Mouse (Mus musculus) layer of hippocampus, postnatal 25 days (tissue): Measurements from ENCODE around the gene March1. TPM values are rescaled to one million over a fixed set of nuclear protein-coding genes. Genes with fewer than 3 reads are reported as not detected.

Experiments
- DNase-seq, 2 experiments: peaks; one replicate each; pipeline ENCODE4 v3.0.0; 2022; ENCODE audit warnings: mixed read lengths in 2 of 2, low spot score in 1 of 2; ENCODE audit errors: extremely low spot score in 1 of 2
- total RNA-seq, 2 experiments: library from RNA; stranded (reverse); gene quantifications; 2 replicates each; pipeline ENCODE4 v1.2.3; 2021

The March1 gene
- total RNA-seq, 2 experiments from 2014 or later, result 44.7 to 49.5 TPM

- no peak for DNase-seq
Measured at GRCm38 (mm10) chr8:65976905-65977304, 359.2 kb downstream of the March1 start.

GRCm38 (mm10) chr8:65982039-65982438 is 364.3 kb downstream of the March1 start:
- no peak for DNase-seq

GRCm38 (mm10) chr8:65987665-65988064 is 370.0 kb downstream of the March1 start:
- no peak for DNase-seq

GRCm38 (mm10) chr8:66022815-66023214 is 405.1 kb downstream of the March1 start:
- no peak for DNase-seq

GRCm38 (mm10) chr8:66033651-66034050 is 416.0 kb downstream of the March1 start:
- DNase-seq, result no peak

GRCm38 (mm10) chr8:66034429-66034828 is 416.7 kb downstream of the March1 start:
- no peak for DNase-seq

- DNase-seq, result no peak
Measured at GRCm38 (mm10) chr8:66094152-66094551, 476.5 kb downstream of the March1 start.

- no peak for DNase-seq
Measured at GRCm38 (mm10) chr8:66098148-66098547, 480.4 kb downstream of the March1 start.

GRCm38 (mm10) chr8:66119294-66119693 is 501.6 kb downstream of the March1 start:
- DNase-seq, result no peak

- no peak for DNase-seq
Measured at GRCm38 (mm10) chr8:66159648-66160047, 541.9 kb downstream of the March1 start.

GRCm38 (mm10) chr8:66166835-66167234 is 549.1 kb downstream of the March1 start:
- no peak for DNase-seq

GRCm38 (mm10) chr8:66167405-66168173 is 549.9 kb downstream of the March1 start:
- no peak for DNase-seq

GRCm38 (mm10) chr8:66179336-66179735 is 561.6 kb downstream of the March1 start:
- no peak for DNase-seq

GRCm38 (mm10) chr8:66181265-66181664 is 563.6 kb downstream of the March1 start:
- DNase-seq, result no peak

GRCm38 (mm10) chr8:66182257-66182656 is 564.6 kb downstream of the March1 start:
- no peak for DNase-seq

GRCm38 (mm10) chr8:66183454-66183853 is 565.8 kb downstream of the March1 start:
- no peak for DNase-seq

GRCm38 (mm10) chr8:66185226-66185625 is 567.5 kb downstream of the March1 start:
- no peak for DNase-seq

- DNase-seq, result no peak
Measured at GRCm38 (mm10) chr8:66194416-66194815, 576.7 kb downstream of the March1 start.

GRCm38 (mm10) chr8:66200169-66200568 is 582.5 kb downstream of the March1 start:
- no peak for DNase-seq

GRCm38 (mm10) chr8:66203814-66204438 is 586.2 kb downstream of the March1 start:
- no peak for DNase-seq

- no peak for DNase-seq
Measured at GRCm38 (mm10) chr8:66209553-66209952, 591.9 kb downstream of the March1 start.

GRCm38 (mm10) chr8:66210294-66210693 is 592.6 kb downstream of the March1 start:
- no peak for DNase-seq
